Mouse (Mus musculus) adrenal gland, adult 8-10 months (tissue): ENCODE results near the gene Tbc1d9b. TPM values are rescaled to one million over a fixed set of nuclear protein-coding genes. Genes with fewer than 3 reads are reported as not detected.
A peak's percentile ranks its signal among the peaks of the same experiment; 100 is the strongest.

Experiments
- DNase-seq: peaks from one replicate; pipeline ENCODE4 v3.0.0; 2022
- total RNA-seq, 4 experiments: library from RNA; stranded (reverse); gene quantifications; 2 replicates each; pipeline ENCODE4 v1.2.4; 2022

Gene Tbc1d9b
- total RNA-seq, 4 experiments from 2014 or later = 154 to 260 (median 207) TPM

- DNase-seq = no peak
These were observed 80.3 kb downstream of the Tbc1d9b start for GRCm38 (mm10) chr11:50211322-50212059.

- no peak for DNase-seq
These were observed 81.0 kb downstream of the Tbc1d9b start for GRCm38 (mm10) chr11:50212060-50212739.

- peak; percentile 93 for DNase-seq
These were observed 81.9 kb downstream of the Tbc1d9b start for GRCm38 (mm10) chr11:50212848-50213758.

- no peak for DNase-seq
These were observed 83.4 kb downstream of the Tbc1d9b start for GRCm38 (mm10) chr11:50214631-50215030.

GRCm38 (mm10) chr11:50215633-50216032, 84.4 kb downstream of the Tbc1d9b start:
- no peak for DNase-seq

GRCm38 (mm10) chr11:50216724-50217366, 85.6 kb downstream of the Tbc1d9b start:
- no peak for DNase-seq

- DNase-seq = no peak
These were observed 86.6 kb downstream of the Tbc1d9b start for GRCm38 (mm10) chr11:50217811-50218210.

GRCm38 (mm10) chr11:50219833-50220232, 88.6 kb downstream of the Tbc1d9b start:
- no peak for DNase-seq

Other genes starting within 250 kb of the Tbc1d9b start
- 1 to 10 TPM in 1 of 4 experiments, under 1 TPM in 3; 0.67 to 1.1 (median 0.82) TPM for gene Rasgef1c, start 229.6 kb upstream of the Tbc1d9b start, total RNA-seq
- 100 to 1,000 TPM; 103 to 148 (median 134) TPM for gene Rnf130, start 106.0 kb upstream of the Tbc1d9b start, total RNA-seq
- gene Mrnip, start 43.0 kb downstream of the Tbc1d9b start, total RNA-seq = 10 to 100 TPM in 3 of 4 experiments, 1 to 10 TPM in 1; 9.1 to 17.0 (median 14.6) TPM
- gene Sqstm1, start 79.4 kb downstream of the Tbc1d9b start, total RNA-seq = 1,000 to 10,000 TPM in 1 of 4 experiments, 100 to 1,000 TPM in 3; 798 to 1,098 (median 876) TPM
- gene Mgat4b, start 79.5 kb downstream of the Tbc1d9b start, total RNA-seq = 100 to 1,000 TPM; 130 to 232 (median 157) TPM
- gene Ltc4s, start 107.2 kb downstream of the Tbc1d9b start, total RNA-seq = 10 to 100 TPM in 3 of 4 experiments, 1 to 10 TPM in 1; 8.3 to 28.7 (median 11.8) TPM
- gene Maml1, start 160.9 kb downstream of the Tbc1d9b start, total RNA-seq = 10 to 100 TPM; 21.2 to 24.5 (median 23.9) TPM
- 100 to 1,000 TPM; 459 to 558 (median 506) TPM for gene Canx, start 194.3 kb downstream of the Tbc1d9b start, total RNA-seq
- not detected for gene Cby3, start 223.1 kb downstream of the Tbc1d9b start, total RNA-seq
- gene Hnrnph1, start 245.6 kb downstream of the Tbc1d9b start, total RNA-seq = 100 to 1,000 TPM; 165 to 402 (median 286) TPM